Mouse (Mus musculus) central nervous system, embryonic 18 days (tissue): ENCODE data around the gene Fn3k. TPM values are rescaled to one million over a fixed set of nuclear protein-coding genes. Genes with fewer than 3 reads are reported as not detected.

Source experiments
- polyA plus RNA-seq: library from polyadenylated mRNA; depleted of rRNA; stranded (reverse); fragments of >200 nt; gene quantifications from 2 replicates; pipeline ENCODE4 v1.2.3, GENCODE M21; 2012; rRNA removed

Gene Fn3k
- 5.4 and 6.4 TPM in 2 replicates for polyA plus RNA-seq

DNA sequence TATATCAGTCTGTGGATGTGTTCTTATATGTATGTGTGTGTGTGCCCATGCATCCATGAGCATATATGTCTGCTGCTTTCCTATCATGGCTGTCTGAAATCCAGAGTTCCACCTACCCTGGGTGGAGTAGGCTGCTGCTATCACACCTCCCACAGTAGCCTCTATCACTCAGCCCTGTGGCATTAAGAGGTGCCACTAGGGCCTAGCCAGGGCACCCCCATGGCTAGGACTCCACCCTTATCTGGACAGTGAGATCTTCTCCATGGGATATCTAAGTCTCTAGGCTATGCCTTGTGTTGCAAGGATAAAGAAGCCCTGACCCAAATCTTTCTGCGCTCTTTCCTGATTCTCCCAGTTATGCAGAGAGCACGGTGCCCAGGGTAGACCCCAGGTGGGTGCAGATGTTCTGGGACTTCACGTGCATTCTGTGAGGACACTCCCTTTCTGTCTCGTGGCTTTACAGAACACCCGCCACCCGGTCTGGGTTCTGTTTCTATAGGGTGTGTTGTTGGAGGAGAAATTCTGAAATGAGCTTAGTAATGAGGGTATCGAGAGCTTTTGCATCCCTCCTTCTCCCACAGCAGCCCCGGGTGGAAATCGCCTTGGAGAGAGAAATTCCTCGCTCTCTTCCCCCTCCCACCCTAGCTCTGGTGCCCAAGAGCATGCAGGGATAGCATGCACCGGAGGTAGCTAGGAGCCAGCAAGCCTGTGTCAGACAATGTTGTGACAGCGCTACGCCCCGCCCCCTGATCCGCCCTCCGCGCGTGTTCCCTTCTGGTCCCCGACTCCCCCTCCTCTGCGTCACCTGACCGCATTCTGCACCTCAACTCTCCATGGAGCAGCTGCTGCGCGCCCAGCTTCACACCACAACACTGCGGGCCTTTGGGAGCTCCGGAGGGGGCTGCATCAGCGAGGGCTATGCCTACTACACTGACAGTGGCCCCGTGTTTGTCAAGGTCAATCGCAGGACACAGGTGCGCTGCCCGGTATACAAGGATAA, at the start of gene Fn3k:
TSS of gene Fn3k (plus strand) at position 758 of the 1,000 bp plus-strand sequence.

DNA sequence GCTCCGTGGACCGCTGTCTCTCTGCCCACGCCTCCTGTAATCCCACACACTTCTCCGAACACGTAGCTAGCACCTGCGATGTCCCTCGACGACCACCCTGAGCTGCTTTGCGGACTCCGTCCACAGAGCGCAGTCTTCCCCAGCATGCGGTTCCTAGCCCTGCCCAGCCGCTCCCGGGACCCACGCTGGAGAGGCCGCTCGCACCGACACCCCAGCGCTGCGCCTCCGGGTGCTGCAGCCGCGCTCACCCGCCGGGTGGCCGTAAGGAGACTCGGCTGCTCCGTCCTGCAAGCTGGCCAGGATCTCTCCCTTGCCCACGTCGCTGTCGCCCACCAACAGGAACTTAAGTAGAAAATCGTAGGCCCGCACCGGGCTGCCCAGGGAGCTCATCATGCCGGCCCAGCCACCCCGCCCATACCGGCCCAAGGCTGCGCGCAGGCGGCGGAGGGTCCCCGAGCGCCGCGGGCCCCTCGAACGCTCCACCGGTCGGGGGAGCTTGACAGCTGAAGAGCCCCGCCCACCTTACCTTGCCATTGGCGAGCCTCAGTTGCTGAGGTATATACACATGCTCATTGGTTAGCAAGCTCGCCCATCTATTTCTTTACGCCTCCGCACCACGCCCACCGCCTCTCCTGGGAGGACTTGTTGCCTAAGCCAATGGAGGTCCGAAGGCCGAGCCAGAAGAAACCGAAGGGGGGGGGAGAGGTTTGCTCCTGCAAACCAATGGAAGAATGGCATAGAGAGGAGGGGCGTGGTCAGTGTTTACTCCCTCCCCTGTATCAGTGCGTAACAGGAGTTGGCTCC, 46.8 kb upstream of the Fn3k start, which contains the start of gene Rab40b:
TSS of gene Rab40b (minus strand) at position 502 of the 804 bp plus-strand sequence.

DNA sequence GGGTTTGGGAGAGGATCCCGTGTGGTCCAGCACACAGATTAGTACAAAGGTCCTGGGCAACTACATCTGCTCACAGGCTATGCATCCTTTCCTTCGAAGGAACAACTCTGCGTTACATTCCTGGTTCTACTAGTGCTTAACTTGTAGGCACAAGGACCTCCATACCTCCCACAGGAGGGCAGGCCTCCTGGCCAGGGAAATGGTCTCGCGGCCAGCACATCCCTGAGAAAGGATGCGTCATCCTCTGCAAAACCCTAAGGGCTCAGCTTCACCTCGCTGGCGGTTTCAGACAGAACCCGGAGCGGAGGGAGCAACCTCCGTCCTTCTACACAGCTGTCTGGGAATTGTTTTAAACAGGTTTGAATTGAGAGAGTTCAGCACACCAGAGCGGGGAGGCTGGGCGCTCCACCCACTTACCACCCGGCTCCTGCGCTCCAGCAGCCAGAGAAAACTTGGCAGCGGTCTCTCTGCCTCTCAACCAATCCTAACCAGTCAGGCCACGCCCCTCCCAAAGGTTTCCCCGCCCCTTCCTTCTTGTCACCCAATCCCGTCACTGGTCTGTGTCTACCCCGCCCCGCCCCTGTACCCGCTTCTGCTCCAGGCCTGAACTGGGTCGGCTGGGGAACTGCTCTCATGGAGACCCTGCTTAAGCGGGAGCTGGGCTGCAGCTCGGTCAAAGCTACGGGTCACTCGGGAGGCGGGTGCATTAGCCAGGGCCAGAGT, 13.7 kb upstream of the Fn3k start, which contains the start of gene Fn3krp:
TSS of gene Fn3krp (plus strand) at position 572 of the 723 bp plus-strand sequence.

DNA sequence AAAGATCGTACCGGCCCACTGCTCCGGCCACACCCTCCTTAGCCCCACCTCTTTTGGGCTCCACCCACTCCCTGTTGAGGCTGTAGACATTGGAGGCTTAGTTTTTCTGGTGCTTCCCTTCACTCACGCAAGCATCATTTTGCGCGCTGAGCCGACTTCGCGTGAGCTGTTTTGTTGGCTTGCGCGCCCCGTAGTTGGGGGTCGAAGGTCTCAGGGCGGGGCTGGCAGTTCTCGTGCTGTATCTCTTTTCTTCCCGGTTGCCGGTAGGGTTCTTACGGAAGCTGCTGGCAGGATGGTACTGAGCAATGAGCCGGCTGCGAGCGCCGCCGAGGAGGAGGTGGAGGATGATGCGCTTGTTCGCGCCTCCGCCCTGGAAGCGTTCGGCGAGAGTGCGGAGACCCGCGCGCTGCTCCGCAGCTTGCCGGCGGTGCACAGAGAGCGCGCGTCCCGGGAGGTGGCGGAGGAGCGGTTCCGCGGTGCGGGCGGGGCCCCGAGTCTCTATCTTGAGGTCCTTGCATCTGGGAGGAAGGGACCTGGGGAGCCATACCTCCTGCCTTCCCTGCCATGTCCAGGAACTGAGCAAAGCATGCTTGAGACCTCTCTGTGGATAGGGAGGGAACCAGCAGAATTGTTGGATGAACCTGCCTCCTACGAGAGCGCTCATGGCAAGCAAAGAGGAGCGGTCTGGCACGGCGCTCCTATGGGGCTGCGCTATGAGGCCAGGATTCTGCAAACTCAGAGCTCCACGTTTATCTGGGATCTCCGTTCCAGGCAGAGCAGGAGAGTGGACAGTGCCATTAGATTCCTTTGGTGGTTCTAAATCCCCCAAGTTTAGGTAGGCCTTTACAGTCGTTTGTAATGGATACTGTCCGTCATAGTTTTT, 17.3 kb downstream of the Fn3k start, which contains the start of gene Tbcd:
TSS of gene Tbcd (plus strand) at position 197 of the 883 bp plus-strand sequence.

Other genes with a start within 250 kb of the Fn3k start
- gene Hexdc, start 230.5 kb upstream of the Fn3k start, polyA plus RNA-seq: 131 and 136 TPM in 2 replicates
- 7.4 and 9.6 TPM in 2 replicates for gene Ogfod3, start 230.2 kb upstream of the Fn3k start, polyA plus RNA-seq
- 48.4 TPM in 2 replicates for gene Cybc1, start 205.6 kb upstream of the Fn3k start, polyA plus RNA-seq
- 78.6 and 79.8 TPM in 2 replicates for gene Narf, start 197.7 kb upstream of the Fn3k start, polyA plus RNA-seq
- 59.0 and 65.3 TPM in 2 replicates for gene Foxk2, start 174.9 kb upstream of the Fn3k start, polyA plus RNA-seq
- 77.3 and 82.3 TPM in 2 replicates for gene Wdr45b, start 80.5 kb upstream of the Fn3k start, polyA plus RNA-seq
- 9.8 and 12.2 TPM in 2 replicates for gene Rab40b, start 46.7 kb upstream of the Fn3k start, polyA plus RNA-seq
- 12.3 and 12.6 TPM in 2 replicates for gene Fn3krp, start 13.5 kb upstream of the Fn3k start, polyA plus RNA-seq
- gene Tbcd, start 17.0 kb downstream of the Fn3k start, polyA plus RNA-seq: 75.9 and 76.6 TPM in 2 replicates
- gene Zfp750, start 84.4 kb downstream of the Fn3k start, polyA plus RNA-seq: 0.04 TPM in 2 replicates
- 8.6 and 9.6 TPM in 2 replicates for gene B3gntl1, start 238.2 kb downstream of the Fn3k start, polyA plus RNA-seq